Mouse (Mus musculus) brain, embryonic 14.5 days (tissue): ENCODE measurements around the gene H2-M10.2. TPM values are rescaled to one million over a fixed set of nuclear protein-coding genes. Genes with fewer than 3 reads are reported as not detected.

Source experiments
- DNase-seq: peaks from one replicate; pipeline ENCODE4 v3.0.0-alpha.2; 2011; ENCODE audit warnings: low read depth
- CTCF ChIP-seq: fragments of 200-500 bp; IDR thresholded peaks from 2 replicates; pipeline ENCODE4 v1.5.1; 2012; ENCODE audit warnings: inconsistent platforms, mild to moderate bottlenecking, moderate library complexity, borderline replicate concordance; ENCODE audit not compliant: insufficient read depth, insufficient read length; ENCODE audit errors: extremely low read depth
- POLR2A ChIP-seq: fragments of 200-500 bp; IDR thresholded peaks from 2 replicates; pipeline ENCODE4 v1.6.1; 2012; ENCODE audit warnings: mild to moderate bottlenecking, inconsistent platforms, borderline replicate concordance; ENCODE audit not compliant: poor library complexity, insufficient read depth, insufficient read length, severe bottlenecking; ENCODE audit errors: extremely low read depth
- polyA plus RNA-seq: library from polyadenylated mRNA; depleted of rRNA; stranded (reverse); fragments of >200 nt; gene quantifications from 2 replicates; pipeline ENCODE4 v1.2.3, GENCODE M21; 2012; rRNA removed

Gene H2-M10.2
- not detected in 2 replicates for polyA plus RNA-seq

- DNase-seq: no peak
- TF ChIP-seq CTCF (no peak), POLR2A (no peak)
Observed at GRCm38 (mm10) chr17:36286390-36286789, at the start of gene H2-M10.2. Gene H2-M10.2, minus strand, starts transcription at chr17:36286490.

GRCm38 (mm10) chr17:36326055-36326454, 39.8 kb upstream of the H2-M10.2 start, which contains the start of gene H2-M10.1:
Gene H2-M10.1, minus strand, starts transcription at chr17:36326155.
- TF ChIP-seq CTCF (no peak), POLR2A (no peak)
- no peak for DNase-seq

GRCm38 (mm10) chr17:36315689-36316253, 29.5 kb upstream of the H2-M10.2 start:
- TF ChIP-seq CTCF (no peak), POLR2A (no peak)
- no peak for DNase-seq

- DNase-seq: peak; percentile 91
- TF ChIP-seq POLR2A (no peak), CTCF (no peak)
Observed at GRCm38 (mm10) chr17:36315041-36315688, 28.9 kb upstream of the H2-M10.2 start.

GRCm38 (mm10) chr17:36314511-36314910, 28.2 kb upstream of the H2-M10.2 start:
- peak; percentile 67 for DNase-seq
- no peak for TF ChIP-seq POLR2A
- no peak for TF ChIP-seq CTCF

GRCm38 (mm10) chr17:36309293-36309692, 23.0 kb upstream of the H2-M10.2 start:
- no peak for TF ChIP-seq POLR2A
- TF ChIP-seq CTCF: no peak
- no peak for DNase-seq

- TF ChIP-seq CTCF: peak; percentile 64; the same call in 1 of the 2 replicates
- peak; percentile 93 for DNase-seq
Observed at GRCm38 (mm10) chr17:36308855-36309254, 22.6 kb upstream of the H2-M10.2 start.

GRCm38 (mm10) chr17:36281521-36282245, 4.6 kb downstream of the H2-M10.2 start:
- TF ChIP-seq CTCF (no peak), POLR2A (no peak)
- no peak for DNase-seq

GRCm38 (mm10) chr17:36274776-36275175, 11.5 kb downstream of the H2-M10.2 start:
- TF ChIP-seq POLR2A (no peak), CTCF (no peak)
- DNase-seq: no peak

- TF ChIP-seq CTCF (no peak), POLR2A (no peak)
Observed at GRCm38 (mm10) chr17:36273796-36274195, 12.5 kb downstream of the H2-M10.2 start.

GRCm38 (mm10) chr17:36272643-36273366, 13.5 kb downstream of the H2-M10.2 start:
- TF ChIP-seq CTCF: no peak
- TF ChIP-seq POLR2A: no peak
- DNase-seq: no peak

More at GRCm38 (mm10) chr17:36273796-36274195, 12.5 kb downstream of the H2-M10.2 start:
- no peak for DNase-seq

GRCm38 (mm10) chr17:36271586-36272256, 14.6 kb downstream of the H2-M10.2 start, which contains the start of gene Trim39:
Gene Trim39, minus strand, starts transcription at chr17:36272247.
- peak; percentile 94 for DNase-seq
- no peak; the same call in 1 of the 2 replicates for TF ChIP-seq POLR2A
- no peak for TF ChIP-seq CTCF
